Mouse (Mus musculus): ENCODE results near the gene Arhgap29.

Gene Arhgap29

GRCm38 (mm10) chr3:122058439-122059198 lies 106.3 kb downstream of the Arhgap29 start:
- no peak for DNase-seq (ENCODE audit: extremely low read depth, insufficient read length, low spot score)

GRCm38 (mm10) chr3:122062586-122062985 lies 110.2 kb downstream of the Arhgap29 start:
- no peak for DNase-seq (ENCODE audit: extremely low read depth, insufficient read length, low spot score)

DNA sequence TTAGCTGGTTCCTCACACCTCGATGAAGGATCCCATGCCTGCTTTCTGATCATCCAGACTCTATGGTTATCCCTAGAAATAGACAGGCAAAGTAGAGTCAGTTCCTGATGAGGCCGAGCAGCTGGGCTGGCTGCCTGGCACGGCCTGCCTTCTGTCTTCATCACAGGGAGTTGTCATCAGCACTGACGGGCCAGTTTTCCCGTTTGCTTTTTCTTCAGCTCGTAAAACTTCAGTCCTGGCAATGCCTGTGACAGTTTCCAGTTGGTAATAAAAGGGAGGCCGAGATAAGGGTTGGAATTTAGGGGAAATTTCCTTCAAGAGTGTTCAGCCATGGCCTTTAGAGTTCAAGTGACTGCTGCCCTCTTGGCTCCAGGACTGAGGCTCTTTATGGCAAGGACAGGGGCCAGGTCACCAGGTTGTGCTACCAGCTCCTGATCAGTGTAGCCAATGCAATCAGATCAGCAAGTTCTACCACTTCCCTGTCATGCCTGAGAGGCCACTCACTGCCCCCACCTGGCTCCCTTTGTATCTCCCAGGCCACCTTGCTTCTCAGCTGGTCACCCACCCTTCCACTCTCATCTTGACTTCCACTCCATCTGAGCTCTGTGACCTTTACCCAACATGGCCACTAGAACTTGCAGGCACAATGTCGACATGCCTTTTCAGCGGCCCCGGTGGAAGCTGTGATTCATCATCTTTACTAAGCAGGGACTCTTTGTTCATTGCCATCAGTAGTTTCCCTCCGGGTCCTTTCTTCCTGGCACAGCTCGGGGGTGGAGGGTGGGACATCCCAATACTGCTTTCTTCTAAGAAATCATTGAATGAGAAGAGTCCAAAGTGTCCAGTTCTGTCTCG lies 112.4 kb downstream of the Arhgap29 start:
- DNase-seq (ENCODE audit: extremely low read depth, insufficient read length, low spot score): no peak
